Mouse (Mus musculus): ENCODE results near the gene Pkd1. TPM values are rescaled to one million over a fixed set of nuclear protein-coding genes. Genes with fewer than 3 reads are reported as not detected.

Gene Pkd1
- polyA plus RNA-seq, 1 experiment from 2014 or later: 16.8 TPM

- no peak overlapping the region for H3K9ac ChIP-seq (ENCODE audit: low read length)
- WGBS: 74% methylated on average over 17 of the region's 17 CpGs
- no peak for ATAC-seq (ENCODE audit: insufficient number of reproducible peaks, insufficient read depth, low FRiP score, low read depth)
- no peak overlapping the region for H3K4me3 ChIP-seq (ENCODE audit: control insufficient read depth in 1 of 2, insufficient read depth in 1 of 2, low read depth in 1 of 2, low read length in 2 of 2)
- H3K4me1 ChIP-seq (ENCODE audit: control insufficient read depth in 2 of 2, insufficient read depth in 2 of 2, low read length in 2 of 2): no peaks in the 10 kb centered on the region
- peaks cover 100% of the 10 kb centered on the region for H3K36me3 ChIP-seq (ENCODE audit: control insufficient read depth, insufficient read depth, low read length)
- no peak overlapping the region for H3K4me2 ChIP-seq (ENCODE audit: low read length)
- H3K9me3 ChIP-seq (ENCODE audit: control insufficient read depth, low read length): no peaks in the 10 kb centered on the region
- no peak overlapping the region for H3K27ac ChIP-seq (replicated peaks in 1 of 2; ENCODE audit: control insufficient read depth in 1 of 2, insufficient read depth in 1 of 2, low read depth in 2 of 2, low read length in 2 of 2)
- H3K27me3 ChIP-seq (ENCODE audit: control insufficient read depth, insufficient read depth, low read length): no peaks in the 10 kb centered on the region
These were observed 45.8 kb downstream of the Pkd1 start for GRCm38 (mm10) chr17:24595126-24596072.

- Histone ChIP-seq H3K36me3 (ENCODE audit: control insufficient read depth, insufficient read depth, low read length) (peaks cover 99% of the 10 kb centered on the region), H3K4me3 (ENCODE audit: control insufficient read depth in 1 of 2, insufficient read depth in 1 of 2, low read depth in 1 of 2, low read length in 2 of 2) (no peak overlapping the region), H3K9me3 (ENCODE audit: control insufficient read depth, low read length) (no peaks in the 10 kb centered on the region), H3K9ac (ENCODE audit: low read length) (no peak overlapping the region), H3K27ac (replicated peaks in 1 of 2; ENCODE audit: control insufficient read depth in 1 of 2, insufficient read depth in 1 of 2, low read depth in 2 of 2, low read length in 2 of 2) (no peak overlapping the region), H3K4me2 (ENCODE audit: low read length) (no peak overlapping the region), H3K4me1 (ENCODE audit: control insufficient read depth in 2 of 2, insufficient read depth in 2 of 2, low read length in 2 of 2) (no peaks in the 10 kb centered on the region), H3K27me3 (ENCODE audit: control insufficient read depth, insufficient read depth, low read length) (no peaks in the 10 kb centered on the region)
- WGBS: 82% methylated on average over 5 of the region's 5 CpGs
- ATAC-seq (ENCODE audit: insufficient number of reproducible peaks, insufficient read depth, low FRiP score, low read depth): no peak
These were observed 46.4 kb downstream of the Pkd1 start for GRCm38 (mm10) chr17:24596073-24596466.

GRCm38 (mm10) chr17:24596471-24597183, 47.0 kb downstream of the Pkd1 start:
- H3K4me2 ChIP-seq (ENCODE audit: low read length): no peak overlapping the region
- H3K27me3 ChIP-seq (ENCODE audit: control insufficient read depth, insufficient read depth, low read length): no peaks in the 10 kb centered on the region
- H3K9me3 ChIP-seq (ENCODE audit: control insufficient read depth, low read length): no peaks in the 10 kb centered on the region
- no peaks in the 10 kb centered on the region for H3K4me1 ChIP-seq (ENCODE audit: control insufficient read depth in 2 of 2, insufficient read depth in 2 of 2, low read length in 2 of 2)
- ATAC-seq (ENCODE audit: insufficient number of reproducible peaks, insufficient read depth, low FRiP score, low read depth): no peak
- H3K9ac ChIP-seq (ENCODE audit: low read length): no peak overlapping the region
- peaks cover 99% of the 10 kb centered on the region for H3K36me3 ChIP-seq (ENCODE audit: control insufficient read depth, insufficient read depth, low read length)
- WGBS: 87% methylated on average over 19 of the region's 19 CpGs
- no peak overlapping the region for H3K27ac ChIP-seq (replicated peaks in 1 of 2; ENCODE audit: control insufficient read depth in 1 of 2, insufficient read depth in 1 of 2, low read depth in 2 of 2, low read length in 2 of 2)
- no peak overlapping the region for H3K4me3 ChIP-seq (ENCODE audit: control insufficient read depth in 1 of 2, insufficient read depth in 1 of 2, low read depth in 1 of 2, low read length in 2 of 2)

- H3K27ac ChIP-seq (replicated peaks in 1 of 2; ENCODE audit: control insufficient read depth in 1 of 2, insufficient read depth in 1 of 2, low read depth in 2 of 2, low read length in 2 of 2): no peak overlapping the region
- H3K9ac ChIP-seq (ENCODE audit: low read length): no peak overlapping the region
- H3K36me3 ChIP-seq (ENCODE audit: control insufficient read depth, insufficient read depth, low read length): peaks cover 99% of the 10 kb centered on the region
- no peaks in the 10 kb centered on the region for H3K9me3 ChIP-seq (ENCODE audit: control insufficient read depth, low read length)
- ATAC-seq (ENCODE audit: insufficient number of reproducible peaks, insufficient read depth, low FRiP score, low read depth): no peak
- H3K4me1 ChIP-seq (ENCODE audit: control insufficient read depth in 2 of 2, insufficient read depth in 2 of 2, low read length in 2 of 2): no peaks in the 10 kb centered on the region
- no peak overlapping the region for H3K4me3 ChIP-seq (ENCODE audit: control insufficient read depth in 1 of 2, insufficient read depth in 1 of 2, low read depth in 1 of 2, low read length in 2 of 2)
- H3K4me2 ChIP-seq (ENCODE audit: low read length): no peak overlapping the region
- no peaks in the 10 kb centered on the region for H3K27me3 ChIP-seq (ENCODE audit: control insufficient read depth, insufficient read depth, low read length)
- WGBS: 90% methylated on average over 3 of the region's 3 CpGs
These were observed 48.4 kb downstream of the Pkd1 start for GRCm38 (mm10) chr17:24597989-24598388.

- no peak overlapping the region for H3K9ac ChIP-seq (ENCODE audit: low read length)
These were observed 50.9 kb downstream of the Pkd1 start for GRCm38 (mm10) chr17:24600502-24600901.

GRCm38 (mm10) chr17:24603961-24604360, 54.3 kb downstream of the Pkd1 start:
- peaks cover 94% of the 10 kb centered on the region for H3K36me3 ChIP-seq (ENCODE audit: control insufficient read depth, insufficient read depth, low read length)
- no peaks in the 10 kb centered on the region for H3K9me3 ChIP-seq (ENCODE audit: control insufficient read depth, low read length)
- H3K4me1 ChIP-seq (ENCODE audit: control insufficient read depth in 2 of 2, insufficient read depth in 2 of 2, low read length in 2 of 2): no peaks in the 10 kb centered on the region; a peak in 1 of 4 replicates
- no peak overlapping the region for H3K27ac ChIP-seq (replicated peaks in 1 of 2; ENCODE audit: control insufficient read depth in 1 of 2, insufficient read depth in 1 of 2, low read depth in 2 of 2, low read length in 2 of 2)
- H3K27me3 ChIP-seq (ENCODE audit: control insufficient read depth, insufficient read depth, low read length): no peaks in the 10 kb centered on the region
- ATAC-seq (ENCODE audit: insufficient number of reproducible peaks, insufficient read depth, low FRiP score, low read depth): no peak
- no peak overlapping the region for H3K9ac ChIP-seq (ENCODE audit: low read length)
- WGBS: 94% methylated on average over 8 of the region's 8 CpGs
- H3K4me3 ChIP-seq (ENCODE audit: control insufficient read depth in 1 of 2, insufficient read depth in 1 of 2, low read depth in 1 of 2, low read length in 2 of 2): no peak overlapping the region
- H3K4me2 ChIP-seq (ENCODE audit: low read length): no peak overlapping the region

More at GRCm38 (mm10) chr17:24600502-24600901, 50.9 kb downstream of the Pkd1 start:
- Histone ChIP-seq H3K4me3 (ENCODE audit: control insufficient read depth in 1 of 2, insufficient read depth in 1 of 2, low read depth in 1 of 2, low read length in 2 of 2) (no peak overlapping the region), H3K36me3 (ENCODE audit: control insufficient read depth, insufficient read depth, low read length) (peaks cover 95% of the 10 kb centered on the region), H3K4me1 (ENCODE audit: control insufficient read depth in 2 of 2, insufficient read depth in 2 of 2, low read length in 2 of 2) (no peaks in the 10 kb centered on the region; a peak in 1 of 4 replicates), H3K4me2 (ENCODE audit: low read length) (no peak overlapping the region), H3K27ac (replicated peaks in 1 of 2; ENCODE audit: control insufficient read depth in 1 of 2, insufficient read depth in 1 of 2, low read depth in 2 of 2, low read length in 2 of 2) (no peak overlapping the region), H3K9me3 (ENCODE audit: control insufficient read depth, low read length) (no peaks in the 10 kb centered on the region), H3K27me3 (ENCODE audit: control insufficient read depth, insufficient read depth, low read length) (no peaks in the 10 kb centered on the region)
- no peak for ATAC-seq (ENCODE audit: insufficient number of reproducible peaks, insufficient read depth, low FRiP score, low read depth)
- WGBS: 80% methylated on average over 4 of the region's 4 CpGs

GRCm38 (mm10) chr17:24604557-24604956, 54.9 kb downstream of the Pkd1 start:
- 57% methylated on average over 3 of the region's 3 CpGs for WGBS

More at GRCm38 (mm10) chr17:24604557-24604956, 54.9 kb downstream of the Pkd1 start:
- H3K9ac ChIP-seq (ENCODE audit: low read length): no peak overlapping the region
- H3K27me3 ChIP-seq (ENCODE audit: control insufficient read depth, insufficient read depth, low read length): no peaks in the 10 kb centered on the region
- H3K4me2 ChIP-seq (ENCODE audit: low read length): no peak overlapping the region
- H3K4me1 ChIP-seq (ENCODE audit: control insufficient read depth in 2 of 2, insufficient read depth in 2 of 2, low read length in 2 of 2): no peaks in the 10 kb centered on the region; a peak in 1 of 4 replicates
- H3K4me3 ChIP-seq (ENCODE audit: control insufficient read depth in 1 of 2, insufficient read depth in 1 of 2, low read depth in 1 of 2, low read length in 2 of 2): no peak overlapping the region
- peaks cover 92% of the 10 kb centered on the region for H3K36me3 ChIP-seq (ENCODE audit: control insufficient read depth, insufficient read depth, low read length)
- no peak overlapping the region for H3K27ac ChIP-seq (replicated peaks in 1 of 2; ENCODE audit: control insufficient read depth in 1 of 2, insufficient read depth in 1 of 2, low read depth in 2 of 2, low read length in 2 of 2)
- no peaks in the 10 kb centered on the region for H3K9me3 ChIP-seq (ENCODE audit: control insufficient read depth, low read length)
- no peak for ATAC-seq (ENCODE audit: insufficient number of reproducible peaks, insufficient read depth, low FRiP score, low read depth)
